Mouse (Mus musculus): ENCODE data around the gene Nras. TPM values are rescaled to one million over a fixed set of nuclear protein-coding genes. Genes with fewer than 3 reads are reported as not detected.

Gene Nras
- polyA plus RNA-seq, 1 experiment = not detected

DNA sequence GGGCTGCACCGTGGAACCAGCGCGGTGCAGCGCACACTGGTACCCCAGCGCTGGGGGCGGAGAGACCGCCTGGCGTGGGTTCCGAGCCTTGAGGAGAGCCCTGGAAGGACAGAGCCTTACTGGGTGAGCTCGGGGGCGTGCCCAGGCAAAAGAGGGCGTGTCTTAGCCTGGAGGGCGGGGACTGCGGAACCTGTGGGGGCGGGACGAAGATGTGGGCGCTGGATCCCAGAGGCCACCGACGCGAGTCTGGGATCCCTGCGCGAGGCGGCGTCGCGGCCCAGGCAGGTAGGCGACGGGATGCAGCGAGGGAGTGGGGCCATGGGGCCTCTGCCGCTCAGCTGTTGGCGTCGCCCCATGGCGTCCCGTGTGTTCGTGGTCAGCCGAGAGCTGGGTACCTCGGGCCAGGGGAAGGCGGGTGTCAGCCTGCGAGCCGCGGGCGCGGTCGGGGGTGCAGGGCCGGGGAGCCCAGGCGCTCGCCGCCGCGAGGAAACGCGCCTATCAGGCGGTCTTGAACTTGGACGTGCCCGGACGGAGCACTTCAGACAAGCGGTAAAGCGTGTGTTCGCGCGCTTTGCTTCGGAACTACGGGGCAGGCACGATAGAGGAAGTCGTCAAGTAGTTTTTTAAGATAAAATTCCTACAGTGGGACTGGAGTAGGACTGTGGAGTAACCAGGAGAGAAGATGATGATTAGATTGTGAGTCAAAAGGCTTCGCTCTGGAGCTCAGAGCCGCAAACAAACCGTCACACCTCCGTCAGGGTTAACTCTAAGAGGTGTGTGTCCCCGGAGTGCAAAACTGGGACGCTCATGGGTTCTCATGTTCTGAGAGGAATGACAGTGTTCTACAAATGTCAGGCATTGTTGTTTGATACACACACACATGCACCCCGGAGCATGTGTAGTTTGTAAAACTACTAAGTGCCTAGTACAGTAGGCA, 44.6 kb downstream of the Nras start, which contains the start of gene Dennd2c:
Dennd2c (plus strand) TSS at position 151 of the 937 bp plus-strand sequence.
- TF ChIP-seq CTCF (IDR thresholded peaks at IDR 0.05; ENCODE audit: insufficient read depth, low read depth, low read length) (no peak), POLR2A (IDR thresholded peaks at IDR 0.05; ENCODE audit: insufficient read depth, low read depth, low read length) (no peak)
- WGBS = 2% methylated on average over 72 of the region's 72 CpGs
- Histone ChIP-seq H3K27ac (ENCODE audit: insufficient read depth, low read depth, low read length) (no peak within 1 kb of the TSS), H3K4me1 (ENCODE audit: control insufficient read depth, insufficient read depth, low read length) (peaks cover 13% of the 10 kb centered on the region), H3K4me3 (ENCODE audit: insufficient read depth, low read depth, low read length) (peak within 1 kb of the TSS; percentile 61)

DNA sequence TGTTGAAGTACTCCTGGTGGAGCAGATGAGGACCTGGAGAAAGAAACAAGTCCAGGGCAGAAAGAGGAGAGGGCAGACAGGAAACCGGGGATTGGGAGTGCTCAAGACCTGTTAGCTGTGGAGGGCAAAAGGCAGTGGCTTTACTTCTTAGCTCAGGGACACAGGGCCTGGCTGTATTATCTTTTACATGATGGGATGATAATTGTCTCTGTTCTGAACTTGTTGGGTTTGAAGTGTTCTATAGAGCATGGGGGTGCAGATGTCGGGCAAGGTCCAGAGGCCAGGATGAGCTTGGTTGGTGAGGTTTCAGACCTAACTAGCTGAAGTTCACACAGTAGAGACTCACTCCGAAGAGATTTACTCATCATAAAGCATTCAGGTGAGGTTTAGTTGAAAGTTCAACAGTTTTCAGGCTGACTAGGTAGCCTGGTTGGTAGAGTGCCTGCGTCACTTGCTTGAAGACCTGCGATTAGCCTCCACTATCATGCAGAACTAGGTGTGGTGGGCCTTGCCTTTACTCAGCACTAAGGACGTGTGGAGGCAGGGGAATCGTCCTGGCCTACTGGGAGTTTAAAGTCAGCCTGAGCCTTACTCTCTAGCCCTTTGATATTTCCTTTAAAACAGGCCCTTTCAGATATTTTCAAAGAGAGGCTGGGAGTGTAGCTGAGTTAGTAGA, 49.6 kb downstream of the Nras start:
- H3K27ac ChIP-seq (ENCODE audit: insufficient read depth, low read depth, low read length) = no peak overlapping the region
- peaks cover 4% of the 10 kb centered on the region for H3K4me1 ChIP-seq (ENCODE audit: control insufficient read depth, insufficient read depth, low read length)
- TF ChIP-seq CTCF (IDR thresholded peaks at IDR 0.05; ENCODE audit: insufficient read depth, low read depth, low read length) = no peak
- TF ChIP-seq POLR2A (IDR thresholded peaks at IDR 0.05; ENCODE audit: insufficient read depth, low read depth, low read length) = no peak
- H3K4me3 ChIP-seq (ENCODE audit: insufficient read depth, low read depth, low read length) = no peak overlapping the region
- 91% methylated on average over 7 of the region's 7 CpGs for WGBS

DNA sequence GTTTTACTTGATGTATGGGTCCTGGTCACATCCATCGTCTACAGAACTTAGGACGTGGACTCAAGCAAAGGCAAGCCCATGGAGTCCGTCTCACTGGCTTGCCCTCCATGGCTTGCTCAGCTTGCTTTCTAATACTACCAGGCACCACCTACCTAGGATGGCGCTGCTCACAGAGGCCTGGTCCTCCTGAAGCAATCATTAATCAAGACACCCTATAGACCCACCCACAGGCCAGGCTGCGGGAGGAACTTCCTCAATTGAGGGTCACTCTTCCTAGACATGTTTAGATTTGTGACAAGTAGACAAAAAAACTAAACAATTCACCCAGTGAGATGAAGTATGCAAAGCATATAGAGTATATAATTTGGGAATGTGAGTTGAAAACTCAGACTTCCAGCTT, 54.1 kb downstream of the Nras start:
- H3K4me1 ChIP-seq (ENCODE audit: control insufficient read depth, insufficient read depth, low read length) = no peaks in the 10 kb centered on the region; the same call in 1 of the 2 replicates
- 83% methylated on average over 5 of the region's 5 CpGs for WGBS

More for the DNA sequence above, 54.1 kb downstream of the Nras start:
- Histone ChIP-seq H3K27ac (ENCODE audit: insufficient read depth, low read depth, low read length) (no peak overlapping the region), H3K4me3 (ENCODE audit: insufficient read depth, low read depth, low read length) (no peak overlapping the region)
- no peak for TF ChIP-seq POLR2A (IDR thresholded peaks at IDR 0.05; ENCODE audit: insufficient read depth, low read depth, low read length)
- no peak for TF ChIP-seq CTCF (IDR thresholded peaks at IDR 0.05; ENCODE audit: insufficient read depth, low read depth, low read length)

Other genes with a start within 250 kb of the Nras start
- gene Sycp1, start 122.2 kb upstream of the Nras start, polyA plus RNA-seq (2012; ENCODE audit: insufficient read depth, insufficient read length, low replicate concordance, missing spikeins) = not detected in 2 replicates
- gene Nr1h5, start 94.2 kb upstream of the Nras start, polyA plus RNA-seq (2012; ENCODE audit: insufficient read depth, insufficient read length, low replicate concordance, missing spikeins) = not detected in 2 replicates
- gene Sike1, start 62.6 kb upstream of the Nras start, polyA plus RNA-seq (2012; ENCODE audit: insufficient read depth, insufficient read length, low replicate concordance, missing spikeins) = not detected in 2 replicates
- gene Csde1, start 37.9 kb upstream of the Nras start, polyA plus RNA-seq (2012; ENCODE audit: insufficient read depth, insufficient read length, low replicate concordance, missing spikeins) = 177 and 363 TPM in 2 replicates
- gene Ampd1, start 15.7 kb downstream of the Nras start, polyA plus RNA-seq (2012; ENCODE audit: insufficient read depth, insufficient read length, low replicate concordance, missing spikeins) = not detected in 2 replicates
- gene Dennd2c, start 44.3 kb downstream of the Nras start, polyA plus RNA-seq (2012; ENCODE audit: insufficient read depth, insufficient read length, low replicate concordance, missing spikeins) = not detected in 2 replicates
- gene Bcas2, start 113.4 kb downstream of the Nras start, polyA plus RNA-seq (2012; ENCODE audit: insufficient read depth, insufficient read length, low replicate concordance, missing spikeins) = not detected in 2 replicates
- 252 TPM in 1 of 2 replicates, not detected in the other for gene Trim33, start 221.0 kb downstream of the Nras start, polyA plus RNA-seq (2012; ENCODE audit: insufficient read depth, insufficient read length, low replicate concordance, missing spikeins)

Data from olfactory bulb, adult 2 months (tissue).